Mouse (Mus musculus): ENCODE measurements around the gene Gm12185. TPM values are rescaled to one million over a fixed set of nuclear protein-coding genes. Genes with fewer than 3 reads are reported as not detected.
"Not testable (repeated sequence)": the region's sequence is repeated elsewhere in the genome, so short reads cannot be mapped to it uniquely, and the experiment has no call there.

Gene Gm12185
- total RNA-seq, 2 experiments from 2014 or later: not detected

DNA sequence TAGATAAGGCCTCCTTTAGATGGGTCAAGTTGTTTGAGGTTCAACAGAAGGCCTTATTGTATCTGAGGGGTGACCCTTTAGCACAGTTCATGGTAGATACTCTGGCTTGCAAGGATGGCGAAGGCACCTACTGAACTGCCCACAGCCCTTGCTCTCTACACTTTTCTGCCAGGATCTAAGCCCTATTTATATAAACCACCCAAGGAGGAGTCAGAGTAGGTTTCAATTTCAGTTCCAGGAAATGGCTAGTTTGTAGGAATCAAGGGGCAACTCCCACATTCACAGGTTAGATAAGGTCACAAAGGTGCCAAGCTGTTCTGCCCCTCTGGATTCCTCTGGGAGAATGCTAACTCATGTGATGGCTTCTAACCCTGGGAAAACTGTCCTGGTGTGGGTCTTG, 64.0 kb downstream of the Gm12185 start:
- intact Hi-C loops (cut with DNase I); DNase-seq (ENCODE audit: extremely low spot score in 1 of 2, low spot score in 2 of 2): not testable (repeated sequence)

DNA sequence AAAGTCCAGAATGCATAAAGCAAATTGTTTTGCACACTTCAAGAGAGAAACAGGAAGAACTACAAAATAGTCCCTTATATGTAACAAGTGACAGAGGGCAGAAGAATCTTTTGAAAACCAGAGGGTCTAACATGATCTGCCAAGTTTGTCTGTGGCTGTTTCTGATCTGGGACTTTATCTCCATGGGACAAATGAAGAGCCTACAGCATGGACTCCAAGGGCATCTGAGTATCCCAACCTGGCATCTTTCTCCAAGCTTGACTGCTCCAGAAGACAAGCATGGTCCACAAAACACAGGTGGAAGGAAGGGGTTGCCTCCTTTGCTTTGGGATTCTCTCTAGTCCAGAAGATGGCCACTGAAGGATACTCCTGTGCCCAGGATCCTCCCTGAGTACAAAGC, 65.6 kb downstream of the Gm12185 start:
- DNase-seq (ENCODE audit: extremely low spot score in 1 of 2, low spot score in 2 of 2); intact Hi-C loops (cut with DNase I): not testable (repeated sequence)

DNA sequence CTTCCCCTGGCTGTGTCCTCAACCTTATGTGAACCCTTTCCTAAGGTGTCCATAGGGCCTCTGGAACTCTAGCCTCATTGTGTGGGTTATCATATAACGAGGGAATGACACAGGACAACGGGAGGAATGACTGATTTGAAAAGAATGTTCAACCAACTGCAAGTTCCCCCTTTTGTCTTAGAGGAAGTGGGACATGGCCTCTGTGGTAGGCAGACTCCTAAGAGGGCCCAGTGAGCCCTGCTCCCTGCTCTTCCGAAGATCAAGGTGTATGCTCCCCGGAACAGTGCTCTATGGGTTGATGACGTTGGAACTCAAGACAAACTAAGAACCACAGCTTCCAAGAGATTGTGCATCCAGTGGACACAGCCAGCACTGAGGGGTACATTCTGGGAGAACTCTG, 68.2 kb downstream of the Gm12185 start:
- intact Hi-C loops (cut with DNase I); DNase-seq (ENCODE audit: extremely low spot score in 1 of 2, low spot score in 2 of 2): not testable (repeated sequence)

DNA sequence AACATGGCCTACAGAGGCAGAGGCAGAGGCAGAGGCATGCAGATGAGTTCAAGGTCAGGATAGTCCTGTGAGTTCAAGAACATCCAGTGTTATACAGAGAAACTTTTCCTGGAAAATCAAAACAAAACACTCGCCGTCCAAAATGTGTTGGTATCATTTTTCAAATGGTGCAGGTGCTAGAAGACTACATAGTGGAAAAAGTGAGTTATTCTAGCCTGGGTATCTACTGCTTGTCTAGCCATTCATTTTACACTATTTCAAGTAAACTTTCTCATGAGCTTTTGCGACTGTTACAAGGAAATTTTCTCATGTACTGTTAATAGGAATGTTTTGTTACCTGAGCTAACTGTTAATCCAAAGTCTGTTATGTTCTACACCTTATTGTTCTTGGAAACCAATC, 73.6 kb downstream of the Gm12185 start:
- intact Hi-C loops (cut with DNase I): no loop called here
- no peak for DNase-seq (ENCODE audit: extremely low spot score in 1 of 2, low spot score in 2 of 2)

DNA sequence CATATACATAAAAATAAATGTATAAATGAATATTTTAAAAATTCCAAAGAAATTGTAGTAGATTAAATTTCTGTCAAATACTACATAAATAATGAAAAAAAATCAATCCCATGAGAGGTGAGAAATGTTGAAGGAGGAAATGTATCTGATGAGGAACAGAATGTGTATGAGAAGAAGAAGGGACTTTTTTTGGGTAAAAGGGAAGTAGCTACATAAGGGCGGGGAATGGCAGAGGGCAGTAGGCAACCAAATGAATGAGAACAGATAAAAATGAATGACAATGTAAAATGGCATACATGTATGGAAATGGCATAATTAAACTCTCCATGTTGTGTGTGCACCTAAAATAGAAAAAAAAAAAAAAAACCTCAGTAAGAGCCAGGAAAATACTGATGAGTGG, 78.4 kb downstream of the Gm12185 start:
- intact Hi-C loops (cut with DNase I): no loop called here
- DNase-seq (ENCODE audit: extremely low spot score in 1 of 2, low spot score in 2 of 2): no peak

DNA sequence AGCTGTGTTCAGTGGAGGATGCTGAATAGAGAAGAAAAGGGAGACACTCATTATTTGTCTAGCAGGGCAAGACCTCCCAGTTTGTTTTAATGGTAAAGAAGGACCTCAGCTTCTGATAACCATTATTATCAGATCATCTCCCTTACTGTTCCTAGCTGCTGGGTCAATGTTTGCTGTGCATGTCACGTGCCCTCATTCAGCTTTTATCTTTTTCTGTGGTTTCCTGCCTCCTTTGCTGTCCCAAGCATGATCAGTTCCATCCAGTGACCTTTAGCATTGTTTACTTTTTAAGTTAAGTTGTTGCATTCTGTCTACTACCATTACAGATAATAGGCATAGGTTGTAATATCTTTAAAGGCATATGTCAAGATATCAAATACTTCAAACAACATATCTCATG, 83.6 kb downstream of the Gm12185 start:
- intact Hi-C loops (cut with DNase I): no loop called here
- DNase-seq (ENCODE audit: extremely low spot score in 1 of 2, low spot score in 2 of 2): no peak

DNA sequence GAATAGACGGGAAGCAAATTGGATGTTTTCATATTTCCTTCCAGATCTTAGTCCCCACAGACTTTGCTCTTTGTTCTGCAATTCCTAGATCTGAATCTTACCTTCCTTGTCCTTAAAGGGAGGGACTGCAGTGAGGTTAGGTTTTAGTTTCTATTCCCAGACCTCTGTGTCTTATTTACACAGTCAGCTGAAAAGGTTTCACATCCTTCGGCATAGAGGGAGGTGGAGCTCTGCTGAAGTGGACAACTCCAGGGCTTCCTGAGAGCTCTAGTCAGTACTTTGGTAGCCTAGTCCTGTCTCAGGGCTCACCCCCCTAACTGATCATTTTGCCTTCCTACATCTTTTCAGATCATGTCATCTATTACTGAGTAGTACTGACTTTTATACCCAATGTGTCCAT, 90.0 kb downstream of the Gm12185 start, which contains the start of gene Gm5431:
Gene Gm5431 (minus strand): TSS at position 194 of the 400 bp plus-strand sequence.
- intact Hi-C loops (cut with DNase I): no loop called here
- DNase-seq (ENCODE audit: extremely low spot score in 1 of 2, low spot score in 2 of 2): no peak

DNA sequence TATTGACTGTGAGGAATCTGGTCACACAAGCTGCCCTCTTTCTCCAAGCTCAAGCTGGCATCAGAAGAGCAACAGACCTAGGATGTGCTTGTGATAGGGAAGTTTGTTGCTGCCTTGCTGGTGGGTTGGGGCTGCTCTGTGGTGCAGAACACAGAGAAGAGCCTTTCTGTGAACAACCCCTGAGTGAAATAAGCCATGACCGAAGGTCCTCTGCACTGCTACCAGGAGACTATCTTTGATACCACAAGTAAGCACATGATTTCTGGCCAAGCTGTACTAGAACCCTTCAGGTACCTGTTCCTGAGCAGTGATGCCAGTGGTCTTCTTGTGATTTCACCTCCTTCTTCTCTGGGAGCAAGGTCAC, 90.5 kb downstream of the Gm12185 start:
- DNase-seq (ENCODE audit: extremely low spot score in 1 of 2, low spot score in 2 of 2); intact Hi-C loops (cut with DNase I): not testable (repeated sequence)

DNA sequence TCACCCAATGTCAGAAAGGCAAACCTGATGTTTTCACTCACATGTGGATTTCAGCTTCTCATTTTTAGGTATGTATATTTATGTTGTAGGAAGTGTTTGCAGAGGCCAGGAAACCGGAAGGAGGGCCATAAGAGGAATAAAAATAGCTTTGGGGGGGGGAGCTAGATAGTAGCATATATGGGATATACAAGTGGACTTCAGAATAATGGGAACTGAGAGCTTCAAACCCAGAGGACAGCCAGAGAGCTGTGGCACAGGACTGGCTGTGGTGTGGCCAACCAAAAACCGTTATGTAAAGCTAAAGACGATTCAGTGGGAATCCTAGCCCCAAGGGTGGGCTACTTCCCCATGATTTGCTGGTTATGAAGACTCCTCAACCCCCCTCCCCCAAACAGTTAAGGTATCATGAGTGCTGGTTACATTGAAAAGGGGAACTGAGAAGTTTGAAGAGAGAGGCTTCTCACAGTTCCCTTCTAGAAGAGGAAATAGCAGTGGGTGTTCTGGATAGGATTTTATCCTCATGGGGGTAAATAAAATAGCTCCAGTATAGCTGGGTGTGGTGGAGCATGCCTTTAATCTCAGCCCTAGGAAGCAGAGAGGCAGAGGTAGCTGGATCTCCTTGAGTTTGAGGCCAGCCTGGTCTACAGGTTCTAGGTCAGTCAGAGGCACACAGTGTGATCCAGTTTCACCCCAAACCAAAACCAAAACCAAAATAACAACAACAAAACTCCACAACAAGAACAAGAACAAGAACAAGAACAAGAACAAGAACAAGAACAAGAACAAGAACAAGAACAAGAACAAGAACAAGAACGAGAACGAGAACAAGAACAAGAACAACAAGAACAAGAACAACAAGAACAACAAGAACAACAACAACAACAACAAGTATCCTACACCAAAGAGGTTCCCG, 91.1 kb downstream of the Gm12185 start:
- intact Hi-C loops (cut with DNase I); DNase-seq (ENCODE audit: extremely low spot score in 1 of 2, low spot score in 2 of 2): not testable (repeated sequence)

DNA sequence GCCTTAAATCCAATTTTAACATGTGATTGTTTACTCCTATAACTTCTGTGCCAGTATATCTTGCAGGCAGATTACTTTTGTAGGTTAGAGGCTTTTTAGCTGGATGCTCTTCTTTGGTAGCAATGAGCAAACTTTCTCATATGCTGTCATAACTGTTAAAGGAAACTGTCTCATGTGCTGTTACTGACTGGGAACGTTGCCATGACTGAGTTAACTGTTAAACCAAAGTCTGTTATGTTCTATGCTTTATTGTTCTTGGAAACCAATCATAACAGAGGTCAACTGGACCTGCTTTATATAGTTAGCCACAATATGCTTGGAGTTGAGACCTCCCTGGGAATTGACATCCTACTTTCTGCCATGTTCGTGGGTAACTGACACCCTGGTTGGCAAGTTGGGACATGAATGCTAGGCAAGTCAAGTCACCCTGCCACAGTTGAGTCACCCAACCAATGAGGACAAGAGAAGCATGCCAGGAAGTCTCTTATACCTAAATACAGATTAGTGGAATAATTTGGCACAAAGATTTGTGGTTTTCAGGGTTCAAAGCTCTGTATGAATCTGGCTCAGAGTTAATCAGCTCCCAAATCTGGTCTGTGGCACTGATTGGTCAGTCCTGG, 93.1 kb downstream of the Gm12185 start:
- intact Hi-C loops (cut with DNase I): no loop called here
- DNase-seq (ENCODE audit: extremely low spot score in 1 of 2, low spot score in 2 of 2): no peak

DNA sequence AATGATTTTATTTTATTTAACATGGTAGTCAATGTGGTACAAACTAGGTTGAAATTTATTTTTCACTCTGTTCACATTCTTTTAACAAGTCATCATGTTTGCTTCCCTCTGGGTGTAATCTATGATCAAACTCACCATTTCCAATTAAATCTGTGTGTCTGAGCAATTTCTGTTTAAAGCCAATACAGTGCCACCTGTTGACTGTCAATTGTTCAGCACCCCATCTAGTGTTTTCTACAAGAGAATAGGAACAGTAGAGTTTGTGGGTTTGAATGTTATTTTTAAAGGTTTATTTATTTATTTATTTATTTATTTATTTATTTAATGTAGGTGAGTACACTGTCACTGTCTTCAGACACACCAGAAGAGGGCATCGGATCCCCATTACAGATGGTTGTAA, 115.3 kb downstream of the Gm12185 start:
- intact Hi-C loops (cut with DNase I): no loop called here
- no peak for DNase-seq (ENCODE audit: extremely low spot score in 1 of 2, low spot score in 2 of 2)

DNA sequence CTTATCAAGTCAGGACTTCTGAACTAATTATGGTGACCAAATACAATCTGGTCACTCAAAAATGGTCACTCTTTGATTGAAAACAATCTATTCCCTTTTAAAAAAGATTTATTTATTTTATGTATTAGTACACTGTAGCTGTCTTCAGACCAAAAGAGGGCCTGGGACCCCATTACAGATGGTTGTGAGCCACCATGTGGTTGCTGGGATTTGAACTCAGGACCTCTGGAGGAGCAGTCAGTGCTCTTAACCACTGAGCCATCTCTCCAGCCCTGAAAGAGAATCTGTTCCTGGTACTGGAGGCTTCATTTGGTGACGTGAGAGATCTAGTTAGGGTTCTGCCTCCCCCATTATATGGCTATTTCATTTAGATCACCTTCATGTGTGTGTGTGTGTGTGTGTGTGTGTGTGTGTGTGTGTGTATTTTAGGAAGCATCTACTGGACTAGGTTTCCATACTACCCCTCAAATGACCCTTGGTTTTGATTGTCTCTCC, 116.6 kb downstream of the Gm12185 start:
- DNase-seq (ENCODE audit: extremely low spot score in 1 of 2, low spot score in 2 of 2); intact Hi-C loops (cut with DNase I): not testable (repeated sequence)

DNA sequence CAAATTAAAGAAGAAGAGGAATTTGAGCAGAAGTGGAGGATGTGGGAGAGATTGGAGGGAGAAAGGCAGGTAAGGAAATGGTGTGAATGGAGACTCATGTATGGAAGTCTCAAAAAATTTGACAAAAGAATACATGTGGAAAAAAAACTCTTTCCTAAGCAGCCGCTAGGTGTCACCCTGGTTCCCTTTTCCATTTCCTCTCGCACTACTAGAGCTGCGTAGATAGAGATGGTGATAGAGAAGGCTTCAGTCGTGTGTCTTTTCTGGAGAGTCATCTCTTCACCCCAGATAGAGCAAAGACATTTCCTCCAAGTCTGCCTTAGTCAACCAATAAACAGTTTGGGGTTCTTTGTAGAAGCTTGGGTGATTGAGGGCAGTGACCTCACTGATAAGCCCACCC, 117.6 kb downstream of the Gm12185 start:
- DNase-seq (ENCODE audit: extremely low spot score in 1 of 2, low spot score in 2 of 2): peak in 1 of 2 experiments; percentile 55
- intact Hi-C loops (cut with DNase I): loop anchor here (1.0 to 5.0 kb wide), 2 partner anchors 229 to 398 kb away; no protein-coding TSS in a partner anchor

DNA sequence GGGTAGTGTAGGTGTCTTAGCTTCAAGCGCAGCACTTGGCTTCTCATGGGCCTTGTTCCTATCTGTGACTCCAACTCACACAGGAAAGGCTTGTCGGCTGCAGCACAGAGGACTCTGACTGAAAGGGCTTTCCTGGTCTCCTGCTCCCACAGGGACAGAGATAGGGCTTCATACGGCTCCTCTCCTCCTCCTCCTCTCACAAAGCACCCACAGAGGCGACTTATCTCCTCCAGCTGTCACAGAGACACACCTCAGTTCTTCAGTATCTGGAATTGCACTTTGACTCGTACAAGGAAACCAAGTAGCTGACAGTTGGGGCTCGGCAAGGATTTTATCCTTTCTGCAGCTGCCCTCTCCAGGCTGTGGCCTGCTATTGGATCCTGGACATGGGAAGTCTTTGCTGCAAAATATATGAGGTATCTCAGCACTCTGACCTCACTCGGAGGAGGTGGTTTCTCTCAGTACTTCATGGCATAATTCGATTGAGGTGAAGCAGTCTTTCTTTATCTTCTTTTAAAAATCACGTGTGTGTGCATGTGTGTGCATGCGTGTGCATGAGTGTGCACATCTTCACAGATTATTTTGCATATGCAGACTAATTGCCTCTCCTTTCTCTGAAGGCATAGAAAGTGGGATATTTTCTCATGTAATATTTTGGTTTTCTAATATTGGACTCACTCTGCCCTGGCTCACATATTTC, 118.3 kb downstream of the Gm12185 start:
- no peak for DNase-seq (ENCODE audit: extremely low spot score in 1 of 2, low spot score in 2 of 2)
- intact Hi-C loops (cut with DNase I): loop anchor here (1.0 to 5.0 kb wide), 2 partner anchors 230 to 399 kb away; no protein-coding TSS in a partner anchor

DNA sequence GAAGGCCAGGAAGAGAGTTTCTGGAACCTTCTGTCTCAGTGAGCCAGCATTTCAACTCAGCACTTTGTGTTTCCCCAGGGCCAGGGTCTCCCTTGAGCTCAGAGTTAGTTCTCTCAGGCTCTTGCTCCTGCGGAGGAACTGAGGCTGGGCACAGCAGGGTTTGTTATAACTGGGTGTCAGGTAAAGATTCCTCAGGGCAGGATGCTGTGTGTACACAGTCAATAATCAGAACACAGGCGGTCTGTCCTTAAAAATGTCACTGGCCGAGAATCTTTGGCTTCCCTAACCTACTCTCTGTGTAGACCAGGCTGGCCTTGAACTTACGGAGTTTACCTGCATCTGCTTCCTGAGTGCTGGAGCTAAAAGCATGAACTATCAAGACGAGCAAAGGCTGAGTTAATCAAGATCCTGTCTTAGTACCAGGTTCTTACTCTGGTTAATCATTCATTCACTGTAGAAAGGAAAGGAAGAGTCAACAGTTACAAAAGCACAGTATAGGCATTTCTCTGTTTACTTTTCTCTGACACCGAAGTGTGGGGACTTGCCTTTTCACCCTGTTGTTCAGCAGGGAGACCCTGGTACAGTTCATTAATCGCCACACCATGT, 119.2 kb downstream of the Gm12185 start:
- intact Hi-C loops (cut with DNase I): loop anchor here (5.0 kb wide), 1 partner anchor 400 kb away; no protein-coding TSS in a partner anchor
- no peak for DNase-seq (ENCODE audit: extremely low spot score in 1 of 2, low spot score in 2 of 2)

DNA sequence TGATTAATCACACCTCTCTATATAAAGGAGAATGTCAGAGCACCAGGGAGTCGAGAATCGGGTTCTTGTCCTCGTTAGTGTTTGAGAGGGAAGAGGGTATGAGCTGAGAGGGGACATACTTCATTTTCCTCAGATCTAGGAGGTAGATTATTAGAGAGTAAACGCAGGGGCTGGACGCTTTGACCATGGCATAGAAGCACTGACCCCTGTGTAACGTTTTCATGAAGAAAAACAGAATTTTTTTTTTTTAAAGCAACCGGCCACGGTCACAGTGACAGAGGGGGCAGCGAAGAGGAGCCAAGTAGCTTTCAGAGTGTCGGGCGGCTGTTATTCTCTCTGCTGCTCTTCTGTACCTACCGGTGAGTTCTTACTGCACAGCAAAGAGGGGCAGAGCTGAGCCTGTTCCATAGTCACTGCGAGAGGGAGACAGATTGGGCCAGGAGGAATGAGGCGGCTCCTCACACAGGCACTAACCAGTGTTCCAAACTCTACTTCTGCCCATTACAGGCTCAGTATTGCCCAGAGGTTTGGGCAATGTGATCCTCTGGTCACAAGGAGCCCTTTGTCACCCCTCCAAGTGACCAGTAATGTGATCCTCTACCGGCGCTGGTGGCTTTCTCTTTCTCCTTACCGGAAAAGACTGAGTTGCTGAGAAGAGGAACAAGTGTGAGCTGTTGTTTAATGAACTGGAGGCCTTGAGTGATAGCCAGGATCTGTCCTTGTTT, 120.0 kb downstream of the Gm12185 start:
- peak in 1 of 2 experiments; percentile 35 for DNase-seq (ENCODE audit: extremely low spot score in 1 of 2, low spot score in 2 of 2)

DNA sequence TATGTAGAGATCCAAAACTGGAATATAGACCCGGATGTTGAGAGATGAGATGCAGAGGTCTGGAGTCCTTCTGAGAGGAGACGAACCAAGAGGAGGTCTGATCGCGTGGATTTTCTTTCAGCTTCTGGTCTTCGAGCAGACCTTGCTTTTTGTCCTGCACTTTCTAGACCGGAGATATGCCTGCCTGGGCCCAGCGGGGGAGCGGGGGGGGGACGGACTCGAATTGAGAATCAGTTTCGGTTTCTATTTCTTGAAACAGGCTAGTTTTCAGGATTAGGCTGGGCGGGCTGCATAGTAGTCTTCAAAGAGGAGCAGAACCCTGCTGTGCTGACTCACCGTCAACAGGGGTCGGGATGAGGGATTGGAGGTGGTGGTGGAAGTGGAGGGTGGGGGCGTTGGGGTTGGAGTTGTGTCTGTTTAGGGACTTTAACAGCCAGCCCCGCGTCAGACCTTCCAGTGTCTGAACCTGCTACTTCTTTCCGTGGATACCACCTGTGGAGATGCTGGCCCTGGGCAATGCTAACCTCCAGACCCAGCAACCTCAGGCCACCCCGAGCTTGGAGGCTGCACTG, 120.7 kb downstream of the Gm12185 start, which contains the start of gene Irgm1:
Gene Irgm1 (minus strand): TSS at position 483 of the 572 bp plus-strand sequence.
- intact Hi-C loops (cut with DNase I): loop anchor here (5.0 kb wide), 1 partner anchor 401 kb away; no protein-coding TSS in a partner anchor

More for the DNA sequence above, 120.0 kb downstream of the Gm12185 start:
- intact Hi-C loops (cut with DNase I): loop anchor here (5.0 kb wide), 1 partner anchor 400 kb away; no protein-coding TSS in a partner anchor

More for the DNA sequence above, 120.7 kb downstream of the Gm12185 start, which contains the start of gene Irgm1:
- DNase-seq (ENCODE audit: extremely low spot score in 1 of 2, low spot score in 2 of 2): peak in 1 of 2 experiments; percentile 80

Measured in left cerebral cortex, postnatal 10 days (tissue).